Mouse (Mus musculus): ENCODE measurements around the gene Ppfibp2.

The Ppfibp2 gene

DNA sequence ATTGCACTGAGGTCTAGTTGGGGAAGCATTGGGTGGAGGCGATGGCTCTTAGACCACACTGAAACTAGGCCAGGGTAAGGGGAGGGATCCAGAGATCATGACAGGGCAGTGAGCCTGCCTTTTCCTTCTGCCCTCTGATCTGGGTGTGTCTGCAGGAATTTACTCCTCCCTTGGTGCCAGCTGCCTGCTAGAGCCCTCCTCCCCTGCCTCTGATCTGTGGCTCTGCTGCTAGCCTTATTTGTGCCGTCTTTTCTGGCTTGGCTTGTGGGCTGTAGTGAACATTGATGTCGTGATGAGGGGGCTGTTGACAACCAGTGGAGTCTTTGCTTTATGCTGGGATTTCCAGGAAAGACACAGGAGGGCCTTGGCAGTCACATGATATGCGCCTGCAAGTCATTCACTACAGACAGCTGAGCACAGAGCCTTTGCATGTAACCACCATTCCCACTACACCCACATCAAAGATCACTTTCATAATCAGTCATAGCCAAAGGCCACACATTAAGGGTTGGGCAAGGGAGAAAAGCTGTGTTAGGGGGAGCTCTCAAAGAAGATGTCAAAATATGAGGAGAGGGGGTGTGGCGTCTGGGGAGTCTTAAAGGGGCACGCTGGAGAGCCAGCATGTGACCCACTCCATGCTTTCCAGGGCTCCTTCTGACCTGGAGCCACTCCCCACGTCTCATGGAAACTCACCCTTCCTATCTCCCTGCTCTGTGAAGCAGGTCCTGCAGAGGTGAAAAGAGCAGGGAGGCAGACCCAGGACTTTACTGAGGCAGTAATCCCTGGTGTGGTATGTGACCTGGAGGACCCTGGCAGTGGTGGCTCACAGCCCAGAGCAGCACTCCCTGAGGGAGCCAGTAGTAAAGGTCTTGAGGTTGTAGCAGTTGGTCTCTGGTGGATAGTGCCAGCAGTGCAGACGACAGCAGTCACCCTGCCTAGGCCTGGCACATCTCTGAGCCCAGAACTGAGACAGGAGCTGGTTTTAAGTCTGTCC is 69.4 kb downstream of the Ppfibp2 start:
- DNase-seq (ENCODE audit: low spot score in 2 of 2) = no peak

- DNase-seq (ENCODE audit: low spot score in 2 of 2) = no peak
These were observed 70.2 kb downstream of the Ppfibp2 start for GRCm38 (mm10) chr7:107665221-107665585.

DNA sequence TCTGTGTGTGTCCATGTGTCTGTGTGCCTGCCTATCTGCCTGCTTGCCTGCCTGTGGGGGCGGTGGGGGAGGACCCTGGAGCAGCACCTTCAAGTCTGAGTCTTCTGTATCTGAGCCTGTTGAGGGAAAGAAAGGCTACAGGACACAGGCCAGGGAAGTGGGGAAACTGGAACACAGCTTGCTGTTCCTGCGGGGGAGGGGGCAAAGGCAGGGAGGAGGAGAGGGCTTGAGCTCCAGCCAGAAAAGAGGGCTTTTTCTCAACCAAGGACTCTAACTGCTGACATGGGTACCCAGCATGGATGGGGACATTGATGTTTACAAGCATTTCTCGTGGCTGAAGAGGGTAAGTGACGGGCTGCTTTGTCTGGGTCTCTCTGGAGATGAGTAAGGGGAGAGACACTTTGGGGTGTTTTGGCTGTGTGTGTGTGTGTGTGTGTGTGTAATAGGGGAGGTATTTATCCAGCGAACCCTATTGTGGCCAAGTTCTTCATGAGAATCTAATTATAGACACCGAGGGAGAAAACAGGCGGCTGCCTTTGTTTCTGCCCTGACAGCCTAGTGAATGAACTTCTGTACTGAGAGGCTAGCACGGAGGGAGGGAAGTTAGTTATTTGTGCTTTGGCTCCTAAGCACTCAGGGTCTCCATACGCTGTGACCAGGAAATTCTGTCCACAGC is 70.7 kb downstream of the Ppfibp2 start:
- no peak for DNase-seq (ENCODE audit: low spot score in 2 of 2)

DNA sequence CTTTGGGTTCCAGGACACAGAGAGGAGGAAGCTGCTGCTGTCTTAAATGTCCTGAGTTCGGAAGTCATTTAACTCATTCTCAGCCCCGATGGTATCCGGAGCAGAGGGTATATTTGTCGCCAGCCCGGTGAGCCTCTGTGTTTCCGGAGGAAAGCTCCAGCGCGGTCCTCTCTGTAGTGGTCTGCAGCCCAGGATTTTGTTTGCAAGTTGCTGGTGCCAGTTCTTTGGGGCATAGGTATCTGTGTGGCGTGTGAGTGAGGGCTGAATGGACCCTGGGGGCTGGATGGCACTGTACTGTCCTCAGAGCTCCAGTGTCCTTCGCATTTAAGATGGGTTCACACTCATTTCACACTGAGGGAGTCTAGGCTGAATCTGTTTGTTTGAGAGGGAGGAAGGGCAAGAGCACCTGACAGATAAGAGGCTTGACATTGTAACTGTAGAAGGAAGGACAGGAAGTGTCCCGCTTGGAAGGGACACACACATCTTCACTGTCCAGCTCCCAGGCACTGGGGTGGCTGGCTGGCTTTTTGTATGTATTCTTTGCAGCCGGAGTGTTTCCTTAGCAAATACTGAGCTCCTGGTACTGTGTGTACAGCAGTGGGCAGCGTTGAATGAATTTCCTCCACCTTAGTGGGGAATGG is 71.4 kb downstream of the Ppfibp2 start:
- DNase-seq (ENCODE audit: low spot score in 2 of 2) = no peak

GRCm38 (mm10) chr7:107668514-107668913 is 73.5 kb downstream of the Ppfibp2 start:
- no peak for DNase-seq (ENCODE audit: low spot score in 2 of 2)

DNA sequence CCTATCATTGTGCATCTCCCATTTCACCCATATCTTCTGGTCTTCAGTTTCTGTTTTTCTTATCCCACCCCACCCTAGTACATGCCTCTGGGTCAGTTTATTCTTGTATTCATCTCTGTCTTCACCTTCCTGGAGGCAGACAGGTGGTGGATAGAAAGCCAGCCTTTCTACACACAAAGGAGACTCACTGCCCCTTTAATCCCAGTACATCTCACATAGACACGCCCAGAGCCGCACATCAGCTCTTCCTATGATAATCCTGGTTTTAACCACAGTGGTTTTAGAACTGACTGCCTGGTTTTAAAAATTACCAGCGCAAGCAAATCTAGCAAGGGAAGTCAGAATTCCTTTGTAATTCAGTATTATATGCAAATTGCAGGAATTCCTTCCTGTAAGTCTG is 80.2 kb downstream of the Ppfibp2 start:
- no peak for DNase-seq (ENCODE audit: low spot score in 2 of 2)

DNA sequence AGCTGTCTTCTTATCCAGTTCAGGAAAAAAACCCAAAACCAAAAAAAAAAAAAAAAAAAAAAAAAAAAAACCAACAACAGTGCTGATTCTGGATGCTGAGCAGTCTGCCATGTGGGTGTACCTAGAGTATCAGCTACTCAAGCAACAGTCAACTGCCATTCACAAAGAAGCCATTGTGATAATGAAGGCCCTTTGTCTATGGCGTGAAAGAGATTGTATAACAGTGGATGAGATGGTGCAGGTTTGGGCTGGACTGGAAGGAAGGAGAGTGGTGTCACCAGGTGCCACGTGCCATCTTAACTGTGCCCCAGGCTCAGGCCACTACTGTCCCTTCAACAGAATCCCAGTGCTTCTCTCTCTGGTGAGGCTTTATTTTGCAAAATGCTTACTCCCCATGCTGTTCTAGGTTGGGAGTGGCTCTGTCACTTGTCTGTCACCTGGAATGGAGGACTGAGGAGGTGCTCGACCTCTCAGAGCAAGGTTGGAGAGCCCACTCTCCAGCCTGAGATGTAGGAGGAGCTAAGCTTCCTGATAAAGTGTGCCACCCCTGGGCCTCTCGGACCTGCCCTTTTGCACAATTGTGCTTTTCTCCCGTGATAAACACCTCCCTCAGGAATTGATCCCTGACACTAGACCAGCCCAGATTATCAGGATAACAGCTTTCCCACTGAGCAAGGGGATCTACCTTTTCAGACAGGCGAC is 85.3 kb downstream of the Ppfibp2 start:
- no peak for DNase-seq (ENCODE audit: low spot score in 2 of 2)

DNA sequence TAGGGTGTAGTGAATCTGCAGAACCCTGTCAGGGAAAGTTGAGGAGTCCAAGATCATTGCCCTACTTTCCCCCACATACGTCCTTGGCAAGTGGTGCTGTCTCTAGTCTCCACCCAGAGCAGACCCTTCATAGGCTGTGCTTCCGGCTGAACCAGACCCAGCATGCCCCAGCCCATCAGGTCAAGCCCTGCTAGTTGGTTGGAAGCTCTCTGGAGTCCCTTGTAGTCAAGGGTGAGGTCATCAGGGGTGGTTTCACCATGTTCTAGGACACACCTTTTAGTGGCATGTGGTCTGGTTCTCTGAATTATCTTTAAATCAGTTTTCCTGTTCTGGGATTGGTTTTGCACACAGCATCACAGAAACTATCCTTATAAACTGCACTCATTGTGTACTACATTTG is 86.3 kb downstream of the Ppfibp2 start:
- DNase-seq (ENCODE audit: low spot score in 2 of 2) = no peak

- no peak for DNase-seq (ENCODE audit: low spot score in 2 of 2)
These were observed 88.2 kb downstream of the Ppfibp2 start for GRCm38 (mm10) chr7:107683162-107683561.

- no peak for DNase-seq (ENCODE audit: low spot score in 2 of 2)
These were observed 88.6 kb downstream of the Ppfibp2 start for GRCm38 (mm10) chr7:107683622-107684021.

GRCm38 (mm10) chr7:107685238-107685954 is 90.4 kb downstream of the Ppfibp2 start:
- DNase-seq (ENCODE audit: low spot score in 2 of 2) = no peak

DNA sequence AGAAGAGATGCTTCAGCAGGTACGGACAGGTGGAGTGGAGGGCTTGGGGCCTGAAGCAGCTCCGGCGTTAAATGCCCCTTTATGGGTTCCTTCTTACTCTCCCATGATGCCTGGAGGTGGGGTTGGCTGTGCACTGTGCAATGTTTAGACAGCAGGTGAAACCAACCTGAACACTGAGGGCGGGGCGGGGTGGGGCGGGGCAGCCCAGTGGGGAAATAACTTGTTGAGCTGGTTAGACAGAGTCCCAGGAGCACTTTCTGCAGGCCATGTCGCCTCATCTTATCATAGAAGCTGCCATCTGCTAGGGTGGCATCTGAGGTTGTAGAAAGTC is 90.9 kb downstream of the Ppfibp2 start:
- no peak for DNase-seq (ENCODE audit: low spot score in 2 of 2)

GRCm38 (mm10) chr7:107687412-107687811 is 92.4 kb downstream of the Ppfibp2 start:
- no peak for DNase-seq (ENCODE audit: low spot score in 2 of 2)

DNA sequence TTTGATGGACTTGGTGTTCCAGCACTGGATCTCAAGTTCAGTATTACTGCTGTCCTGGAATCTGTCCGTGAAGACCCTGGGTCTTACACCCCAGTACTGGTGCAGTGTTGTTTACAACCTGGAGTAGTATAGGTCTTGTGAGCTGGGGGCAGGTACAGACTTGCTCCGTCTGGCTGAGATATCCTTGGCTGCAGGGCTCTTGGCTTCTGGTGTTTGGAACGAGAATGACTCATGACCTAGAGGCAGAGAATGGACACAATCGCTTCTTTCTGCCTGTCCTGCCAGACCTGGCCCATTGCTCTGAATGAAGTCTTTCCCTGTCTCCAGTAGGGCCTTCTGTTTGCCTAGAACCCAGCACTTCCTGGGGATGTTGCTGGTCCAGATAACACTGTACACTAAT is 93.0 kb downstream of the Ppfibp2 start:
- DNase-seq (ENCODE audit: low spot score in 2 of 2) = no peak

- no peak for DNase-seq (ENCODE audit: low spot score in 2 of 2)
These were observed 95.6 kb downstream of the Ppfibp2 start for GRCm38 (mm10) chr7:107690426-107691221.

DNA sequence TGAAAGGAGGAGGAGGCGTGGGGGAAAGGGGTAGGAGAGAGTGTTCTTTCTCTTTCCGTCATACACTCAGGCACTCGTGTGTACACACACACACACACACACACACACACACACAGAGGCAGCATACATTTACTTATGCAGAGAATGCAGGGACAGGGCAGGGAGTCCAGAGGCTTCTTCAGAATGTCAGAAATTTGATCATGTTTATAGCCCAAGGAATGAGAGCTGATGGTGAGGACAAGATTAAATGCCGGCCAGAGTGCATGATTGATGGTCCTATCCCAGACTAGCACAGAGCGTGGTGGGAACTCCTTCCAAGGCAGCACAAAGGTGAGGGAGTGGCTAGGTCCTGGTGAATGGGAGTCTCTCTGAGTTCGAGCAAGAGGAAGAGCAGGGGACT is 96.5 kb downstream of the Ppfibp2 start:
- no peak for DNase-seq (ENCODE audit: low spot score in 2 of 2)

GRCm38 (mm10) chr7:107694254-107694947 is 99.4 kb downstream of the Ppfibp2 start:
- DNase-seq (ENCODE audit: low spot score in 2 of 2) = no peak

GRCm38 (mm10) chr7:107697066-107697465 is 102.1 kb downstream of the Ppfibp2 start:
- no peak for DNase-seq (ENCODE audit: low spot score in 2 of 2)

- no peak for DNase-seq (ENCODE audit: low spot score in 2 of 2)
These were observed 104.9 kb downstream of the Ppfibp2 start for GRCm38 (mm10) chr7:107699926-107700325.

DNA sequence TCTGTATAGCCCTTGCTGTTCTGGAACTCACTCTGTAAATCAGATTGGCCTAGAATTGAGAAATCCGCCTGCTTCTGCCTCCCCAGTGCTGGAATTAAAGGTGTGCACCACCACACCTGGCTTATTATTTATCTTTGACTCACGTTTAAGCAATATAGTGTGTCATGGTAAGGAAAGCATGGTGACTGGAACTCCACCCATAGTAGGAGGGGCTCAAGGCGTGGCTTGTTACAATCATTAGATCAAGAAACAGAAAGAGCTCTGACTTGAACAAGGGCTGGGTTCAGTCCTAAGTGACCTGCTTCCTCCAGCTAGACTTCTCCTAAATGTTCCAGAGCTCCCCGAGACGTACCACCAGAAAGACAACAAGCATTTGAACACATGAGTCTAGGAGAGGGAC is 105.6 kb downstream of the Ppfibp2 start:
- no peak for DNase-seq (ENCODE audit: low spot score in 2 of 2)

Data from spleen, postnatal 10 days (tissue).